Mouse (Mus musculus) embryonic fibroblast, embryonic 13.5 days (primary cell): ENCODE results near the gene Arhgap18. TPM values are rescaled to one million over a fixed set of nuclear protein-coding genes. Genes with fewer than 3 reads are reported as not detected.

ENCODE experiments used
- H3K27ac ChIP-seq: 2 replicates; pipeline ENCODE4 v1.5.1; 2012; ENCODE audit warnings: low read length, control low read depth, inconsistent platforms; ENCODE audit not compliant: insufficient read depth
- H3K4me1 ChIP-seq: 2 replicates; pipeline ENCODE4 v1.6.1; 2011; ENCODE audit warnings: low read length; ENCODE audit not compliant: control insufficient read depth, insufficient read depth
- H3K4me3 ChIP-seq: 2 replicates; pipeline ENCODE4 v1.5.1; 2011; ENCODE audit warnings: mild to moderate bottlenecking, control low read depth, low read length; ENCODE audit not compliant: insufficient read depth
- CTCF ChIP-seq: IDR thresholded peaks from 2 replicates; pipeline ENCODE4 v1.5.1; 2011; ENCODE audit warnings: mild to moderate bottlenecking, control low read depth, low read length, moderate library complexity, borderline replicate concordance; ENCODE audit not compliant: insufficient read depth
- POLR2A ChIP-seq: IDR thresholded peaks from 2 replicates; pipeline ENCODE4 v1.6.1; 2011; ENCODE audit warnings: low read depth, mild to moderate bottlenecking, control low read depth, low read length, moderate library complexity
- polyA plus RNA-seq: library from polyadenylated mRNA; stranded (reverse); fragments of >200 nt; gene quantifications from 2 replicates; pipeline ENCODE4 v1.2.4, GENCODE M21; 2011; ENCODE audit warnings: low read depth; ENCODE audit not compliant: missing spikeins, insufficient read length

The Arhgap18 gene
- polyA plus RNA-seq, 1 experiment, result 9.4 TPM

DNA sequence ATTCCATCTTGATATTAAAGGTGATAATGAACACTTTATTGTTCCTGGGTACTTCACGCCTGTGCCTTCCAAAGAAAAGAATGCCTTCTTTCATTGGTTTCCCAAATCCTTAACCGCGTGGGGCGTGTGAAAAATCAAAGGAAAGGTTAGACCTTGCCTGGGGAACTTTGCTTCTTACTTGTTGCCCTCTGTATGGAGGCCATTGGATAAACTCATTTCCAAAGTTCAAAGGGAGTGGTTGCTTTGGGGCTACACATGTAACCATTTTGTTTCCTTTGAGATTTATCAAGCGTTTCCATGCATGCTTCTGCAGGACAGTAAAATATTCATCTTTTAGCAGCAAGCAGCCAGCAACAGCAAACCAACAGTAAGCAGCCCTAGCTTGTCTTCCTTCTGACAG lies 20.3 kb downstream of the Arhgap18 start:
- peak overlapping the region; percentile 34; the same call in 1 of the 2 replicates for H3K27ac ChIP-seq
- peaks cover 5% of the 10 kb centered on the region for H3K4me1 ChIP-seq
- H3K4me3 ChIP-seq, result peak overlapping the region; percentile 12
- TF ChIP-seq CTCF (no peak), POLR2A (no peak)

- TF ChIP-seq POLR2A (no peak), CTCF (no peak)
- H3K4me3 ChIP-seq, result no peak overlapping the region
- peaks cover 5% of the 10 kb centered on the region for H3K4me1 ChIP-seq
- no peak overlapping the region for H3K27ac ChIP-seq
Observed at GRCm38 (mm10) chr10:26774266-26774665, 21.0 kb downstream of the Arhgap18 start.

DNA sequence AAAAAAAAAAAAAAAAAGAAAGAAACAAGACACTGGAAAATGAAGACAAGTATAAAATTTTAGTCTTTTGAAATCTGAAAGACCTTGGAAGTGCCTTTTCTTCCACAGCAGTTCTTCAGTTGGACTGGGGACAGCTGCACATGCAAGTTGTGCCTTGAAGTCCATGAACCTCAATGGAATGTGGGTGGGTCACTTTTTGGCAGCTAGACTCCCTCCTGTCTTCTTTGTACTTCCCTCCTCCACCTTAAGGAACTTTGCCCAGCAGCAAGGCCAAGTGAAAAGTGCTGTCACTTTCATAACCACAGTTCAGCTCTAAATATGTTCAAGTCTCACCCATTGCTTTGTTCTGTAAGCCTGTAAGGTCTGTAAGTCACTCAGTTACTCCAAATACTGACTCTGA lies 23.2 kb downstream of the Arhgap18 start:
- no peak overlapping the region for H3K27ac ChIP-seq
- TF ChIP-seq POLR2A (no peak), CTCF (no peak)
- H3K4me1 ChIP-seq, result peaks cover 9% of the 10 kb centered on the region

DNA sequence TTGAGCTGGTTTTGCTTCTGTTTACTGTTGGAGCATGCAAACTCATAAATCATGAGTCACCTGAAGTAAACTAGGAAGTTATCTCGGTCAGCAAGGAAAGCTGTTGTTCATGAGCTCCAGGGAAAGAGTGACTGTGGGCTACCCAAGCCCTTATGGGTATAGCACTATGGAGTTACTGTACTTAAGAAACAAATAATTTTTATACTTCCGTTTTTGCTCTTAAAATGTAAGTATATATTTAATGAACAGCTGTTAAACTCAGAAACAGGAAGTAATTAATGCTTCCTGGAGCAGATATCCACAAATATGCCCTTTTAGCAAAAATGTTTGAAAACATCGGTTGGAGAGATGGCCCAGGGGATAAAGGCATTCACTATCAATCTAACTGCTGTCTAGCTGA lies 27.4 kb downstream of the Arhgap18 start:
- no peak overlapping the region for H3K4me3 ChIP-seq
- peaks cover 6% of the 10 kb centered on the region; the same call in 1 of the 2 replicates for H3K4me1 ChIP-seq
- H3K27ac ChIP-seq, result no peak overlapping the region
- TF ChIP-seq CTCF, result no peak
- no peak for TF ChIP-seq POLR2A

More for the DNA sequence above, 23.2 kb downstream of the Arhgap18 start:
- H3K4me3 ChIP-seq, result no peak overlapping the region

GRCm38 (mm10) chr10:26789680-26790079 lies 36.5 kb downstream of the Arhgap18 start:
- TF ChIP-seq POLR2A, result no peak
- TF ChIP-seq CTCF, result no peak
- H3K4me1 ChIP-seq, result no peaks in the 10 kb centered on the region; the same call in 1 of the 2 replicates
- H3K4me3 ChIP-seq, result no peak overlapping the region
- H3K27ac ChIP-seq, result no peak overlapping the region

DNA sequence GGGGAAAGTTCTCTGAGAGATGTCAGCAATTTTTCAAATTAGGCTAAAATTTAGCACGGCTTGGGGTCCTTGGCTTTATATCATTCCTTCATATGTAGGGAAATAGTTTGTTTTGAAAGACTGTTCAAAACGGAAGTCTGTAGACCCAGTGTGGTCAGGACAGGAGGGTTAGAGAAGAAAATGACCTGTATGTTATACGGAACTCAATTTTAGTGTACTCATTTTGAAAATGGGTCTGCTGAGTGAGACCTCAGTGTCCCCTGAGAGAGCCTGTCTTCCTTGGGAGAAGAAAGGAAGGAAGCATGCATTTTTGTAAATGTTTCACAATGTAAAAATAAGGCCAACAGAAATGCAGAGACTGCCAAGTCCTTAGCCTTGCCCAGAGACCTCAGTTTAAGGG lies 38.6 kb downstream of the Arhgap18 start:
- Histone ChIP-seq H3K4me3 (no peak overlapping the region), H3K27ac (no peak overlapping the region), H3K4me1 (no peaks in the 10 kb centered on the region; the same call in 1 of the 2 replicates)
- TF ChIP-seq CTCF (no peak), POLR2A (no peak)

GRCm38 (mm10) chr10:26793013-26793412 lies 39.8 kb downstream of the Arhgap18 start:
- H3K4me3 ChIP-seq, result no peak overlapping the region
- TF ChIP-seq POLR2A (no peak), CTCF (no peak)

DNA sequence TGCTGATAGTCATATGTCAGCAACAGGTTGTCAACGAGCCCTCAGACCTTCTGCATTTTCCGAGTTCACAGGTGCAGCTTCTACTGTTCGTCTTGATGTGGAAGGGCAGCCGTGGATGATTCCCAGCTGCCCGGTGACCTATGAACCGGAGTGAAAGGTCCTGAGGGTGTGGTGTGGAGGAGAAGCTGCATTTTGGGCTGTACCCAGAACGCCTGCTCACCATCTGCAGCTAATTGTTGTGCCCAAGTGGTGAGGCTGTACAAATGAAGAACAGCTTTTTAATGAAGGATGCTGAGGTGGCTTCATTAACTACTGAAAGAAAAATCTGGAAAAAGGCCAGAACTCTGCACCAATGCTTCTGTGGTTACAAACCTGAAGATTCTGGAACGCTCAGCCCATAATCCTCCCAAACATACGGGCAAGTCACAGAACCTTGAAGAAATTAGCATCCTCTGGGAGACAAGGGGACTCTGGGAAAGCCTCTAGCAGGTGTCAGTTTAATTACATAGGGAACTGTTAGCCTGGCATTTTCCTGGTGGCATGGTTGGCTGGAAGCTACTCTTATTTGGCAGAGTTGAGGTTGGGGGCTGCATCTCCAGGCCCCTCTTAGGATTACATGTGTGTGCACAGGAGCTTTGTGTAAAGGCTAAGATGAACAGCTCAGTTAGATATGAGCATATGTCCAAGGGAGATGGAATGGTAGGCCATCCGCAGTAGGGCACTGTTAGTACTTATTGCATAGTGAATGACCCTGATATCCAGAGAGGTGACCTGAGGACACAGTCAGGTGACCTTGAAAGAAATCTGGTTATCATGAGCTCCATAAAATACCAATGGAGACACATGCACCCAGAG lies 43.4 kb downstream of the Arhgap18 start:
- peaks cover 9% of the 10 kb centered on the region for H3K4me1 ChIP-seq
- TF ChIP-seq POLR2A (no peak), CTCF (no peak)

More at GRCm38 (mm10) chr10:26793013-26793412, 39.8 kb downstream of the Arhgap18 start:
- no peak overlapping the region for H3K27ac ChIP-seq
- H3K4me1 ChIP-seq, result no peaks in the 10 kb centered on the region; the same call in 1 of the 2 replicates

GRCm38 (mm10) chr10:26797287-26797672 lies 44.1 kb downstream of the Arhgap18 start:
- Histone ChIP-seq H3K27ac (no peak overlapping the region), H3K4me1 (peaks cover 9% of the 10 kb centered on the region), H3K4me3 (no peak overlapping the region)
- TF ChIP-seq POLR2A, result no peak
- TF ChIP-seq CTCF, result no peak

More for the DNA sequence above, 43.4 kb downstream of the Arhgap18 start:
- Histone ChIP-seq H3K27ac (no peak overlapping the region), H3K4me3 (no peak overlapping the region)

DNA sequence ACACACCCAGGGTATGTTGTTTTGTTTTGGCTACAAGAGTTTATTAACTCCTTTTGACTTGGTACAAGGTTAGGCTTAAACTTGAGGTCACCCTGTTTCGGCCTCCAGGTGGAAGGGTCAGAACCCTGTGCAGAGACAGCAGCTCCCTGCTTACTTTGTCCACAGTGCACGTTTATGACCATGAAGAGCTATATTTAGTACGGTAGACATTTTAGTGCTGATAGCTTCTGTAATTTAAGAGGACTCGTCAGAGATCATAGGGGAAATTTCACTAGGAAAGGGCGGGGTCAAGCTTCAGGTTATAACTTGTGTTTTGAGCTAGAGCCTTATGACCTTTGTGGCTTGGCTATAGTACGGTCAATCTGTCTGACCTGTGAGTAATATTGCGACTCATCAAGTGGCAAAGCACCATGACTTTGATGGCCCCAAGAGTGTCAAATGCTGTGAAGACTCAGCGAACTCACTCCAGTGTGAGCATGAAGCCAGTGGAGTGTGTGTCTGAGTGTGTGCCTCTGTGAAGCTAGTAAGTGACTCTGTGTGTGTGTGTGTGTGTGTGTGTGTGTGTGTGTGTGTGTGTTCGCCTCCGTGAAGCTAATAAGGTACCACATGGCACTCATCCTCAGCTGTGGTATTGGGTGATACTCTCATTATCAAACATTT lies 45.7 kb downstream of the Arhgap18 start:
- Histone ChIP-seq H3K27ac (no peak overlapping the region), H3K4me3 (no peak overlapping the region), H3K4me1 (peaks cover 9% of the 10 kb centered on the region)
- TF ChIP-seq POLR2A (no peak), CTCF (no peak)
